Mouse (Mus musculus): Measurements from ENCODE around the gene Rpp40. TPM values are rescaled to one million over a fixed set of nuclear protein-coding genes. Genes with fewer than 3 reads are reported as not detected.
A peak's percentile ranks its signal among the peaks of the same experiment; 100 is the strongest.

Gene Rpp40
- total RNA-seq (2017): 3.6 and 4.2 TPM in 2 replicates

- ATAC-seq (ENCODE audit: extremely low read depth, insufficient number of reproducible peaks, low FRiP score, poor library complexity, severe bottlenecking): peak; percentile 96
Observed at GRCm38 (mm10) chr13:35905879-35906481, at the start of gene Rpp40. Gene Rpp40 (minus strand): TSS chr13:35906359.

GRCm38 (mm10) chr13:35949814-35950455 lies 43.8 kb upstream of the Rpp40 start:
- ATAC-seq (ENCODE audit: extremely low read depth, insufficient number of reproducible peaks, low FRiP score, poor library complexity, severe bottlenecking): peak; percentile 65

- peak; percentile 68 for ATAC-seq (ENCODE audit: extremely low read depth, insufficient number of reproducible peaks, low FRiP score, poor library complexity, severe bottlenecking)
Observed at GRCm38 (mm10) chr13:35947354-35948000, 41.3 kb upstream of the Rpp40 start.

GRCm38 (mm10) chr13:35946659-35947353 lies 40.6 kb upstream of the Rpp40 start:
- ATAC-seq (ENCODE audit: extremely low read depth, insufficient number of reproducible peaks, low FRiP score, poor library complexity, severe bottlenecking): no peak

GRCm38 (mm10) chr13:35940934-35941333 lies 34.8 kb upstream of the Rpp40 start:
- no peak for ATAC-seq (ENCODE audit: extremely low read depth, insufficient number of reproducible peaks, low FRiP score, poor library complexity, severe bottlenecking)

- no peak for ATAC-seq (ENCODE audit: extremely low read depth, insufficient number of reproducible peaks, low FRiP score, poor library complexity, severe bottlenecking)
Observed at GRCm38 (mm10) chr13:35939871-35940665, 33.9 kb upstream of the Rpp40 start.

- no peak for ATAC-seq (ENCODE audit: extremely low read depth, insufficient number of reproducible peaks, low FRiP score, poor library complexity, severe bottlenecking)
Observed at GRCm38 (mm10) chr13:35937991-35938390, 31.8 kb upstream of the Rpp40 start.

- ATAC-seq (ENCODE audit: extremely low read depth, insufficient number of reproducible peaks, low FRiP score, poor library complexity, severe bottlenecking): no peak
Observed at GRCm38 (mm10) chr13:35911476-35911875, 5.3 kb upstream of the Rpp40 start.

- no peak for ATAC-seq (ENCODE audit: extremely low read depth, insufficient number of reproducible peaks, low FRiP score, poor library complexity, severe bottlenecking)
Observed at GRCm38 (mm10) chr13:35905378-35905777, 781 bp downstream of the Rpp40 start.

GRCm38 (mm10) chr13:35892866-35893265 lies 13.3 kb downstream of the Rpp40 start:
- no peak for ATAC-seq (ENCODE audit: extremely low read depth, insufficient number of reproducible peaks, low FRiP score, poor library complexity, severe bottlenecking)

GRCm38 (mm10) chr13:35886121-35886725 lies 19.9 kb downstream of the Rpp40 start:
- ATAC-seq (ENCODE audit: extremely low read depth, insufficient number of reproducible peaks, low FRiP score, poor library complexity, severe bottlenecking): no peak

GRCm38 (mm10) chr13:35880555-35881046 lies 25.6 kb downstream of the Rpp40 start:
- ATAC-seq (ENCODE audit: extremely low read depth, insufficient number of reproducible peaks, low FRiP score, poor library complexity, severe bottlenecking): no peak

GRCm38 (mm10) chr13:35879519-35879918 lies 26.6 kb downstream of the Rpp40 start:
- ATAC-seq (ENCODE audit: extremely low read depth, insufficient number of reproducible peaks, low FRiP score, poor library complexity, severe bottlenecking): no peak

GRCm38 (mm10) chr13:35879068-35879467 lies 27.1 kb downstream of the Rpp40 start:
- ATAC-seq (ENCODE audit: extremely low read depth, insufficient number of reproducible peaks, low FRiP score, poor library complexity, severe bottlenecking): no peak

- no peak for ATAC-seq (ENCODE audit: extremely low read depth, insufficient number of reproducible peaks, low FRiP score, poor library complexity, severe bottlenecking)
Observed at GRCm38 (mm10) chr13:35878282-35878681, 27.9 kb downstream of the Rpp40 start.

- no peak for ATAC-seq (ENCODE audit: extremely low read depth, insufficient number of reproducible peaks, low FRiP score, poor library complexity, severe bottlenecking)
Observed at GRCm38 (mm10) chr13:35875396-35875795, 30.8 kb downstream of the Rpp40 start.

GRCm38 (mm10) chr13:35871107-35871506 lies 35.1 kb downstream of the Rpp40 start:
- no peak for ATAC-seq (ENCODE audit: extremely low read depth, insufficient number of reproducible peaks, low FRiP score, poor library complexity, severe bottlenecking)

GRCm38 (mm10) chr13:35870659-35871058 lies 35.5 kb downstream of the Rpp40 start:
- ATAC-seq (ENCODE audit: extremely low read depth, insufficient number of reproducible peaks, low FRiP score, poor library complexity, severe bottlenecking): no peak

Measured in neutrophil, adult 5-6 weeks (primary cell).